21 mouse cellular contexts compared by ENCODE assay signal in the genomic region with DNA sequence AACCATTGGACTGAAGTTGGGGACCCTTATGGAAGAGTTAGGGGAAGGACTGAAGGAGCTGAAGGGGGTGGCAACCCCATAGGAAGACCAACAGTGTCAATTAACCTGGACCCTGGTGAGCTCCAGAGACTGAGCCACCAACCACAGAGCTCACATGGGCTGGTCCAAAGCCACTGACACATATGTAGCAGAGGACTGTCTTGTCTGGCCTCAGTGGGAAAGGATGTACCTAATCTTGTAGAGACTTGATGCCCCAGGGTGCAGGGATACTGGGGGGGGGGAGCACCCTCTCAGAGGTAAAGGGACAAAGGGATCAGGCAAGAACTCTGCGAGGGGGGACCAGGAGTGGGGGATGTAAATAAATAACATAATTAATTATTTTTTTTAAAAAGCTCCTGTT.
DNase-seq lines count a peak whose midpoint lies in the region; ATAC-seq and TF ChIP-seq lines count a peak whose summit lies in the region.
"Had no signal": no experiment of that assay in that cellular context is flagged by ENCODE, and none has a peak within 500 bp of the region (broad histone marks: within the 10 kb centered on the region; RNA-seq: fewer than 3 reads in every experiment).

No protein-coding gene starts in this region.

- no peaks in the 10 kb centered on the region for H3K27me3 ChIP-seq in lung, embryonic 14.5 days (ENCODE audit: insufficient read depth, low read length)
- H3K27me3 ChIP-seq in stomach, embryonic 14.5 days (ENCODE audit: control insufficient read depth, insufficient read depth, low read length): no peaks in the 10 kb centered on the region
- no peaks in the 10 kb centered on the region for H3K27me3 ChIP-seq in stomach, postnatal 0 days (ENCODE audit: control insufficient read depth, insufficient read depth, low read length)
- H3K27me3 ChIP-seq: CH12.LX, Patski had no signal

- no peak overlapping the region for H3K27ac ChIP-seq in lung, embryonic 14.5 days (ENCODE audit: low read depth)
- H3K27ac ChIP-seq in stomach, embryonic 14.5 days (ENCODE audit: low read length): no peak overlapping the region
- no peak overlapping the region for H3K27ac ChIP-seq in stomach, postnatal 0 days (replicated peaks)

- H3K4me2 ChIP-seq in lung, embryonic 14.5 days: no peak overlapping the region
- H3K4me2 ChIP-seq in stomach, embryonic 14.5 days (replicated peaks; ENCODE audit: low read depth, low read length): no peak overlapping the region
- H3K4me2 ChIP-seq in stomach, postnatal 0 days (replicated peaks; ENCODE audit: low read depth): no peak overlapping the region

- ATAC-seq in lung, embryonic 14.5 days (ENCODE audit: insufficient read depth): peak; percentile 53; the same call in 1 of the 2 replicates
- 0 out of 2 replicates have a peak, but pooled peaks have one; percentile 23 for ATAC-seq in stomach, embryonic 14.5 days (ENCODE audit: insufficient number of reproducible peaks, insufficient read depth, low FRiP score, low read depth)
- no peak for ATAC-seq in stomach, postnatal 0 days (ENCODE audit: low FRiP score, low TSS enrichment)
- ATAC-seq: activated CD4-positive, CD25-positive, alpha-beta regulatory T cell, adult 4 months; CD4-positive, CD25-positive, alpha-beta regulatory T cell, adult 4 months; Patski had no signal

- H3K4me1 ChIP-seq in lung, embryonic 14.5 days (ENCODE audit: insufficient read depth): peaks cover 12% of the 10 kb centered on the region
- peaks cover 10% of the 10 kb centered on the region for H3K4me1 ChIP-seq in stomach, embryonic 14.5 days (ENCODE audit: control insufficient read depth, insufficient read depth, low read length)
- H3K4me1 ChIP-seq in stomach, postnatal 0 days (replicated peaks; ENCODE audit: control insufficient read depth, insufficient read depth): peaks cover 4% of the 10 kb centered on the region

- no peak for TF ChIP-seq CTCF in lung, embryonic 14.5 days (IDR thresholded peaks at IDR 0.05; ENCODE audit: low read depth)
- no peak for TF ChIP-seq CTCF in stomach, postnatal 0 days (IDR thresholded peaks at IDR 0.05; ENCODE audit: low read depth)

- 87% methylated on average over 1 of the region's 1 CpGs for WGBS in lung, embryonic 14.5 days
- 77% methylated on average over 1 of the region's 1 CpGs for WGBS in stomach, embryonic 14.5 days
- 75% methylated on average over 1 of the region's 1 CpGs for WGBS in stomach, postnatal 0 days

- H3K9me3 ChIP-seq in lung, embryonic 14.5 days (ENCODE audit: low read depth, low read length): no peaks in the 10 kb centered on the region
- no peaks in the 10 kb centered on the region for H3K9me3 ChIP-seq in stomach, embryonic 14.5 days (ENCODE audit: control insufficient read depth, low read depth, low read length)
- H3K9me3 ChIP-seq in stomach, postnatal 0 days (ENCODE audit: control insufficient read depth, low read length): no peaks in the 10 kb centered on the region
- H3K9me3 ChIP-seq: G1E had no signal

- TF ChIP-seq EP300 in stomach, postnatal 0 days (optimal IDR thresholded peaks at IDR 0.05): no peak

- no peaks in the 10 kb centered on the region for H3K36me3 ChIP-seq in lung, embryonic 14.5 days (ENCODE audit: insufficient read depth)
- no peaks in the 10 kb centered on the region for H3K36me3 ChIP-seq in stomach, embryonic 14.5 days (ENCODE audit: control insufficient read depth, insufficient read depth, low read length)
- H3K36me3 ChIP-seq in stomach, postnatal 0 days (ENCODE audit: control insufficient read depth, insufficient read depth, low read length): no peaks in the 10 kb centered on the region
- H3K36me3 ChIP-seq: G1E had no signal

- no peak overlapping the region for H3K4me3 ChIP-seq in lung, embryonic 14.5 days (ENCODE audit: low read depth, low read length)
- no peak overlapping the region for H3K4me3 ChIP-seq in stomach, embryonic 14.5 days (ENCODE audit: low read depth, low read length)
- no peak overlapping the region for H3K4me3 ChIP-seq in stomach, postnatal 0 days (ENCODE audit: low read depth, low read length)

- no peak overlapping the region for H3K9ac ChIP-seq in lung, embryonic 14.5 days
- no peak overlapping the region for H3K9ac ChIP-seq in stomach, embryonic 14.5 days (replicated peaks; ENCODE audit: low read depth, low read length)
- H3K9ac ChIP-seq in stomach, postnatal 0 days (ENCODE audit: low read length): no peak overlapping the region

- peak; percentile 79 for DNase-seq in heart, adult 11 months
- no peak for DNase-seq in heart, adult 8-10 months (ENCODE audit: low spot score)
- DNase-seq in lung, embryonic 14.5 days: no peak
- DNase-seq in lung, postnatal 4 days: no peak
- DNase-seq in stomach, postnatal 0 days (ENCODE audit: low spot score): no peak
- DNase-seq: adrenal gland, adult 2 months; adrenal gland, adult 8-10 months; adrenal gland, postnatal 10 days; adrenal gland, postnatal 14 days; adrenal gland, postnatal 25 days; adrenal gland, postnatal 36 days; B cell, adult 2 months; cerebellum, adult 11 months; cerebellum, adult 11-12 months; cerebellum, adult 18-20 months had no signal
